In the genomic region with DNA sequence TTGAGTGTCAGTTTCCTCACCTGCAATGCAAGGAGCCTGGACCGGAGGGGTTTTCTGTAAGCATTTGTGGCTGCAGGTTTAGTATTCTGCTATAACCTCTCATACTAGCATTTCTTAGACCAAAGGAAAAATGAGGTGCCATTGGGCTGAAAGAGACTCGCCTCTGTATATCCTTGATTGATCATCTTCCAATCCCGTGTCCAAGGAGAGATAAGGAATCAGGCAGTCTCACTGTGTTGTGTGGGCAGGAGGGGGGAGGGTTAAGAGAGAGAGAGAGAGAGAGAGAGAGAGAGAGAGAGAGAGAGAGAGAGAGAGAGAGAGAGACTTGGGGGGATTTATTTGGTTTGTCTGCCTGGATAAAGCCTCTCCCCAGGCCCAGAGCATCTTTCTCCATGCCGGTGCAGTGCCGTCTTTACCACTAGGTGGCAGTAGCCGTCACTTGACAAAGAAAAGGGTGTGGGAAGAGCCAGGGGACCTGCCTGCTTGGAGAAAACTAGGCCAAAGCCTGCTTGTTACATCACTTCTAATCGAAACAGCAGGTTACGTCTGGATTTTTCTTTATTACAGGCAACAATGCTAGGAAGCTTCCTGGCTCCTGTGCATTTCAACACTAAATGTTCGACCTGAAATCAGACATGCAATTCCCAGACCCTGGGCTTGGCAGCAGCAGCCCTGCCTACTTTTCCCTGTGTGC, we compare ENCODE assay signal across 9 mouse cellular contexts. TPM values are rescaled to one million over a fixed set of nuclear protein-coding genes. Genes with fewer than 3 reads are reported as not detected.
A peak's percentile ranks its signal among the peaks of the same experiment; 100 is the strongest.
DNase-seq lines count a peak whose midpoint lies in the region; ATAC-seq and TF ChIP-seq lines count a peak whose summit lies in the region.
"Had no signal": no experiment of that assay in that cellular context is flagged by ENCODE, and none has a peak within 500 bp of the region (broad histone marks: within the 10 kb centered on the region; RNA-seq: fewer than 3 reads in every experiment).

No protein-coding gene starts in this region.

- no peaks in the 10 kb centered on the region for H3K9me3 ChIP-seq in forebrain, embryonic 15.5 days

- H3K4me2 ChIP-seq in forebrain, embryonic 15.5 days (replicated peaks), result no peak overlapping the region

- ATAC-seq in forebrain, embryonic 15.5 days (replicated peaks), result peak; percentile 93
- ATAC-seq in activated CD4-positive, CD25-positive, alpha-beta regulatory T cell, adult 4 months, result no peak

- peak; percentile 83 for TF ChIP-seq CTCF in layer of hippocampus, adult 2 months (conservative IDR thresholded peaks at IDR 0.05)

- peaks cover 6% of the 10 kb centered on the region for H3K4me1 ChIP-seq in forebrain, embryonic 15.5 days

- DNase-seq in MEL-GATA-1-ER (ENCODE audit: extremely low read depth, low read depth), result peak; percentile 0
- DNase-seq in c-Kit-positive CD71-positive TER-119-negative erythroid progenitor cells, embryonic 14.5 days (ENCODE audit: low read depth), result peak; percentile 20
- peak; percentile 82 to 91 for DNase-seq in heart, postnatal 14 days
- DNase-seq in layer of hippocampus, adult 2 months (ENCODE audit: low spot score in 2 of 2), result peak; percentile 92 to 93
- DNase-seq in lung, postnatal 10 days, result peak; percentile 88
- DNase-seq in right cerebral cortex, adult 2 months (ENCODE audit: low spot score in 2 of 2), result peak; percentile 91 to 97

- H3K9ac ChIP-seq in forebrain, embryonic 15.5 days (replicated peaks), result 0 out of 2 replicates have a peak overlapping the region, but pooled peaks have one; percentile 16

- H3K36me3 ChIP-seq in forebrain, embryonic 15.5 days, result no peaks in the 10 kb centered on the region

- intact Hi-C loops in heart, postnatal 14 days (cut with DNase I), result loop anchor here (5.0 kb wide), 3 partner anchors 71 to 466 kb away; no protein-coding TSS in a partner anchor

- peak overlapping the region; percentile 60; the same call in 1 of the 2 replicates for H3K27ac ChIP-seq in forebrain, embryonic 15.5 days (replicated peaks)
- peak overlapping the region; percentile 91 for H3K27ac ChIP-seq in layer of hippocampus, adult 2 months
- H3K27ac ChIP-seq: macrophage had no signal

- no peaks in the 10 kb centered on the region for H3K27me3 ChIP-seq in forebrain, embryonic 15.5 days

- WGBS in forebrain, embryonic 15.5 days, result 31% methylated on average over 9 of the region's 9 CpGs

- no peak overlapping the region for H3K4me3 ChIP-seq in forebrain, embryonic 15.5 days
- H3K4me3 ChIP-seq in layer of hippocampus, adult 2 months, result no peak overlapping the region

RNA-seq across cellular contexts. Expression of a gene that starts 56.1 kb away (rescaled TPM):
- polyA plus RNA-seq in forebrain, embryonic 15.5 days (2015; fragmentation: Nextera tagmentation; extraction: Ambion mirVana), result 0.36 and 0.57 TPM in 2 replicates
- total RNA-seq in heart, postnatal 14 days (2021), result under 1 TPM; 0.15 to 0.79 TPM
- under 1 TPM; 0.34 to 0.97 TPM for total RNA-seq in layer of hippocampus, adult 2 months (2021)
- polyA plus RNA-seq in activated CD4-positive, CD25-positive, alpha-beta regulatory T cell, adult 4 months (2017; shearing (Covaris generic)), result not detected
- polyA plus RNA-seq: macrophage had no signal

Comparison
In these comparisons a context has a peak if more than half of its experiments do, and no peak if none do; other contexts are left out.
1. DNase-seq: peak in every context shown above with its lines; median percentile 94 in right cerebral cortex, adult 2 months; 92 in layer of hippocampus, adult 2 months; 88 in lung, postnatal 10 days; 86 in heart, postnatal 14 days; 20 in c-Kit-positive CD71-positive TER-119-negative erythroid progenitor cells, embryonic 14.5 days; 0 in MEL-GATA-1-ER.